Mouse (Mus musculus) stomach, embryonic 15.5 days (tissue): ENCODE measurements around the gene Lpin2. TPM values are rescaled to one million over a fixed set of nuclear protein-coding genes. Genes with fewer than 3 reads are reported as not detected.

Experiments used
- ATAC-seq: fragments of 200-750 bp; cut with Nextera tagmentation; 2 replicates; pipeline ENCODE4 v1.8.0; 2017; ENCODE audit warnings: low read depth, moderate number of reproducible peaks, moderate TSS enrichment; ENCODE audit not compliant: insufficient read depth, low FRiP score
- H3K27ac ChIP-seq: fragments of 300-500 bp; sonication (generic); 2 replicates; pipeline ENCODE4 v1.5.1; 2015; ENCODE audit warnings: mild to moderate bottlenecking, inconsistent platforms
- H3K27me3 ChIP-seq: fragments of 300-500 bp; sonication (generic); replicated peaks from 2 replicates; pipeline ENCODE4 v1.6.1; 2015; ENCODE audit warnings: inconsistent platforms
- H3K36me3 ChIP-seq: fragments of 300-500 bp; sonication (generic); 2 replicates; pipeline ENCODE4 v1.6.1; 2015; ENCODE audit warnings: inconsistent platforms
- H3K4me1 ChIP-seq: fragments of 300-500 bp; sonication (generic); 2 replicates; pipeline ENCODE4 v1.6.1; 2015; ENCODE audit warnings: inconsistent platforms
- H3K4me2 ChIP-seq: fragments of 300-500 bp; sonication (generic); 2 replicates; pipeline ENCODE4 v1.6.1; 2015; ENCODE audit warnings: mild to moderate bottlenecking, inconsistent platforms
- H3K4me3 ChIP-seq: fragments of 300-500 bp; sonication (generic); replicated peaks from 2 replicates; pipeline ENCODE4 v1.5.1; 2015; ENCODE audit warnings: inconsistent platforms
- H3K9ac ChIP-seq: fragments of 300-500 bp; sonication (generic); 2 replicates; pipeline ENCODE4 v1.6.1; 2015; ENCODE audit warnings: inconsistent platforms
- H3K9me3 ChIP-seq: fragments of 300-500 bp; sonication (generic); 2 replicates; pipeline ENCODE4 v1.6.1; 2016; ENCODE audit warnings: inconsistent platforms
- WGBS: fragments of 180-500 bp; shearing (Covaris S2); methylation state at CpG from one replicate; pipeline ENCODE4 v1.1.7; 2015; 5-methylcytosine and 5-hydroxymethylcytosine counted together
- polyA plus RNA-seq: library from polyadenylated mRNA; unstranded; fragments of >200 nt; fragmentation: Nextera tagmentation; extraction: Ambion mirVana; gene quantifications from 2 replicates; pipeline ENCODE4 v1.2.1, GENCODE M21; 2015

Gene Lpin2
- polyA plus RNA-seq = 27.3 and 31.5 TPM in 2 replicates

GRCm38 (mm10) chr17:71182211-71182721, at the start of gene Lpin2:
Lpin2 (plus strand) TSS chr17:71182560.
- Histone ChIP-seq H3K4me3 (peak within 1 kb of the TSS; percentile 88), H3K27me3 (no peaks in the 10 kb centered on the region), H3K27ac (peak within 1 kb of the TSS; percentile 74), H3K9ac (peak within 1 kb of the TSS; percentile 1; the same call in 1 of the 2 replicates), H3K4me1 (peaks cover 25% of the 10 kb centered on the region), H3K9me3 (no peaks in the 10 kb centered on the region), H3K4me2 (peak within 1 kb of the TSS; percentile 67), H3K36me3 (no peaks in the 10 kb centered on the region)
- 19% methylated on average over 6 of the region's 6 CpGs for WGBS
- ATAC-seq = no peak

DNA sequence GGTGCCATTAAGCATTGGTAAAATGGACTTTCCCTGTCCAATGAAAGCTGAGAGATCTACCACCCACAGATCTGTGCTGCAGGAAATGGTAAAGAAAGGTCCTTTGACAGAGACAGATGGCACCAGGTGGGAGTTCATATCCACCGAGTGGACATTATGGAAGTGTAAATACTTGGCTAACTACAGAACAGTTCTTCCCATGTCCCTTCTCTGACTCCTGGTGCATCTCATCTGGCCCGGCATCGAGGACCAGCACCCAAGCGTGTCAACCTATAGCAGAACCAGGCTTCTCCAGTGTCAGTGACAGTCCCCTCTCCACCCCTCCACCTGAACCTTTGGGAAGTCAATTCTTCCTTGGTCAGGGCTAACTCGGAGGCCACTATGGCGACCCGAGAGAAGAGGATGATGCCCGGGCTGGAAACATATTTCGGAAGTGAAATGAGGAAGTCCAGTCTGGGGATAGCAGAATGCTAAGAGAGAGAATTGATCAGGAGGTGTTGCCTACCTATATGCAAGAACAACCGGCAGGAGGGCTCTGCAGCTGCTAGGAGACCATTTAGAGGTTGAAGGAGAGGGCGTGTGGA, 49.4 kb upstream of the Lpin2 start:
- Histone ChIP-seq H3K9ac (no peak overlapping the region), H3K27me3 (no peaks in the 10 kb centered on the region), H3K36me3 (no peaks in the 10 kb centered on the region), H3K4me1 (peaks cover 7% of the 10 kb centered on the region), H3K4me2 (no peak overlapping the region), H3K27ac (no peak overlapping the region), H3K4me3 (no peak overlapping the region), H3K9me3 (no peaks in the 10 kb centered on the region)
- no peak for ATAC-seq
- 71% methylated on average over 11 of the region's 11 CpGs for WGBS

- Histone ChIP-seq H3K4me2 (no peak overlapping the region), H3K9me3 (no peaks in the 10 kb centered on the region), H3K27me3 (no peaks in the 10 kb centered on the region), H3K27ac (no peak overlapping the region), H3K4me1 (peaks cover 7% of the 10 kb centered on the region; the same call in 1 of the 2 replicates), H3K9ac (no peak overlapping the region), H3K36me3 (no peaks in the 10 kb centered on the region), H3K4me3 (no peak overlapping the region)
- no peak for ATAC-seq
- WGBS = 84% methylated on average over 3 of the region's 3 CpGs
These were observed 47.9 kb upstream of the Lpin2 start for GRCm38 (mm10) chr17:71134441-71134955.

GRCm38 (mm10) chr17:71135108-71135507, 47.3 kb upstream of the Lpin2 start:
- Histone ChIP-seq H3K4me1 (peaks cover 3% of the 10 kb centered on the region; the same call in 1 of the 2 replicates), H3K4me2 (no peak overlapping the region), H3K36me3 (no peaks in the 10 kb centered on the region), H3K27me3 (no peaks in the 10 kb centered on the region), H3K27ac (no peak overlapping the region), H3K9ac (no peak overlapping the region), H3K4me3 (no peak overlapping the region), H3K9me3 (no peaks in the 10 kb centered on the region)
- no peak for ATAC-seq
- 38% methylated on average over 5 of the region's 5 CpGs for WGBS

GRCm38 (mm10) chr17:71135866-71136265, 46.5 kb upstream of the Lpin2 start:
- H3K4me2 ChIP-seq = no peak overlapping the region
- no peaks in the 10 kb centered on the region for H3K27me3 ChIP-seq
- no peak for ATAC-seq
- no peaks in the 10 kb centered on the region for H3K9me3 ChIP-seq
- H3K4me1 ChIP-seq = no peaks in the 10 kb centered on the region
- no peak overlapping the region for H3K4me3 ChIP-seq
- H3K36me3 ChIP-seq = no peaks in the 10 kb centered on the region
- 77% methylated on average over 5 of the region's 5 CpGs for WGBS
- H3K27ac ChIP-seq = no peak overlapping the region
- no peak overlapping the region for H3K9ac ChIP-seq

DNA sequence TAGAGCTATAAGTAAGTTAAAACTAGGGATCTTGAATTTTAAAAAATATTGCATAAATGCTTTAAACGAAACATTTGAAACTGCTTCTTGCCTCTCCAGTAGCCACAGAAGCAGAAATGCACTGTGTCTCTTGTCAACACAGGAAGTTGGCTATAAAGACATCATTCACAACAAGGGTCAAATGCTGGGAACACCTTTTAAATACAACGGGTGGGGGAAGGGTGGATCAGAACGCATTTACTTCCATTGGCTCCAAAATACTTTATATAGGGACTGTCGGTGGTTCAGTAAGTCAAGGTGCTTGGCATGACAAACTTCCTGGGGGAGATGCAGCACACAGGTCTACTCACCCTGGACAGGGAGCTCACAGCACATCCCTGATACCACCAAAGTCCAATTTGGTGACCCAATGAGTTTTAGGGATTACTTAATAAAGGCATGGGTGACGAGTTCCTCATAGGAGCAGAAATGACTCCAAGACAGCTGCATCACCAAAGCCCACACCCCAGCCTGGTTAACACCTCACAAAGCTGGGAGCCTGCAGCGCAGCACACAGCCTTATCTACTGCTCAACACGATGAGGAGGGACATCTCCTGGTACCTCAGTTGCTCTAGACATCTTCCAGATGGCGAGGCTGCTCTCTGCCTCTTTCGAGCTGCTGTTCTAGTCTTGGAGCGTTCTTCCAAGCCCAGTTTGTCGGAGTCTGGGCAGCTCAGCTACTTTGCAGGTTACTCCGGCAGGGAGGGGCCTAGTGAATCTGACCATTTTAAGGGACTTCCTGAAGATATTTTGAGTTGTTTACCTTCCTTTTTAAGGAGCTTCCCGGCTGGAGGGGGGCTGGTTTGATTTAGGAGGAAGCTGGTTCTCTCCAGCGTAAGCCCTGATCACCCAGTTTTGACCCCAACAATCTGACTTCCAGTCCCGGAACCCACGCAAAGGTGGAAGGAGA, 45.7 kb upstream of the Lpin2 start:
- H3K4me2 ChIP-seq = no peak overlapping the region
- H3K27me3 ChIP-seq = no peaks in the 10 kb centered on the region
- no peak overlapping the region for H3K4me3 ChIP-seq
- H3K36me3 ChIP-seq = no peaks in the 10 kb centered on the region
- ATAC-seq = no peak
- H3K9me3 ChIP-seq = no peaks in the 10 kb centered on the region
- no peak overlapping the region for H3K9ac ChIP-seq
- H3K27ac ChIP-seq = no peak overlapping the region
- H3K4me1 ChIP-seq = no peaks in the 10 kb centered on the region
- 66% methylated on average over 16 of the region's 16 CpGs for WGBS

DNA sequence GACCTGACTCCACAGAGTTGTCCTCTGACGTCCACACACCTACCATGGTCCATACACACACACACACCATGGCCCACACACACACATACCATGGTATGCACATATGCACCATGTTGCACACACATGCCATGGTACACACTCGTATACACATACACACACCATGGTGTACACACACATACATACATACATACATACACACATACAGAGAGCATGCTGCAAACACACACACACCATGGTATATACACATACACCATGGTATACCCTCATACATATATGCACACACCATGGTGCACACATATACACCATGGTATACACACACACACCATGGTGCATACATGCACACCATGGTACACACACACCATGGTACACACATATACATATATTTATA, 45.0 kb upstream of the Lpin2 start:
- H3K4me1 ChIP-seq = no peaks in the 10 kb centered on the region
- WGBS = 82% methylated on average over 2 of the region's 2 CpGs
- no peak for ATAC-seq
- H3K9me3 ChIP-seq = no peaks in the 10 kb centered on the region
- H3K27ac ChIP-seq = no peak overlapping the region
- no peak overlapping the region for H3K9ac ChIP-seq
- H3K36me3 ChIP-seq = no peaks in the 10 kb centered on the region
- no peak overlapping the region for H3K4me3 ChIP-seq
- H3K4me2 ChIP-seq = no peak overlapping the region
- H3K27me3 ChIP-seq = no peaks in the 10 kb centered on the region

- Histone ChIP-seq H3K4me1 (no peaks in the 10 kb centered on the region), H3K4me3 (no peak overlapping the region), H3K27me3 (no peaks in the 10 kb centered on the region), H3K9me3 (no peaks in the 10 kb centered on the region), H3K9ac (no peak overlapping the region), H3K4me2 (no peak overlapping the region), H3K36me3 (no peaks in the 10 kb centered on the region), H3K27ac (no peak overlapping the region)
- WGBS = 82% methylated on average over 4 of the region's 4 CpGs
- no peak for ATAC-seq
These were observed 40.3 kb upstream of the Lpin2 start for GRCm38 (mm10) chr17:71142068-71142467.

DNA sequence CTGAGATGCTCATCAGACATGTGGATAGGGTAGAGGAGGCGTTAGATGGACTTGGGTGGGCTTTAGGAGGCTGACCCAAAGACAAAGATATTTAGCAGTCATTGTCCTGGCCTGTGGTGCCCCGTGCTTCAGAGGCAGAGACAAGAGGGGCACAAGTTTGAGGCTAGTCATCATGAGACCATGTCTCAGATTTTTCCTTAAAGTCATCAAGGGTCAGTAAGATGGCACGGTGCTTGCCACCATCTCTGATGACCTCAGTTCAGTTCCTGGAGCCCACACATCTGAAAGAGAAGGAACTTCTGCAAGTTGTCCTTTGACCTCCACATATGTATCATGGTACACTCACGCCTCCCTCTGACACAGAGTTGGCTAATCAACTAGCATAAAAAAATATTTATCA, 39.2 kb upstream of the Lpin2 start:
- Histone ChIP-seq H3K4me2 (no peak overlapping the region), H3K4me1 (no peaks in the 10 kb centered on the region), H3K4me3 (no peak overlapping the region), H3K36me3 (no peaks in the 10 kb centered on the region), H3K9me3 (no peaks in the 10 kb centered on the region), H3K9ac (no peak overlapping the region), H3K27ac (no peak overlapping the region), H3K27me3 (no peaks in the 10 kb centered on the region)
- WGBS = 73% methylated on average over 4 of the region's 4 CpGs
- ATAC-seq = no peak

GRCm38 (mm10) chr17:71144322-71145116, 37.8 kb upstream of the Lpin2 start:
- Histone ChIP-seq H3K27ac (no peak overlapping the region), H3K4me3 (no peak overlapping the region), H3K4me2 (no peak overlapping the region), H3K9ac (no peak overlapping the region), H3K4me1 (no peaks in the 10 kb centered on the region), H3K9me3 (no peaks in the 10 kb centered on the region), H3K27me3 (no peaks in the 10 kb centered on the region), H3K36me3 (no peaks in the 10 kb centered on the region)
- WGBS = 77% methylated on average over 19 of the region's 19 CpGs
- no peak for ATAC-seq

- Histone ChIP-seq H3K4me2 (no peak overlapping the region), H3K9ac (no peak overlapping the region), H3K36me3 (no peaks in the 10 kb centered on the region), H3K27me3 (no peaks in the 10 kb centered on the region), H3K4me3 (no peak overlapping the region), H3K9me3 (no peaks in the 10 kb centered on the region), H3K4me1 (no peaks in the 10 kb centered on the region), H3K27ac (no peak overlapping the region)
- ATAC-seq = 0 out of 2 replicates have a peak, but pooled peaks have one; percentile 39
- 89% methylated on average over 1 of the region's 1 CpGs for WGBS
These were observed 37.0 kb upstream of the Lpin2 start for GRCm38 (mm10) chr17:71145248-71145961.
